Mouse (Mus musculus) intestine, embryonic 15.5 days (tissue): Measurements from ENCODE around the gene Kdm4b. TPM values are rescaled to one million over a fixed set of nuclear protein-coding genes. Genes with fewer than 3 reads are reported as not detected.

ENCODE experiments used
- ATAC-seq: fragments of 200-750 bp; cut with Nextera tagmentation; 2 replicates; pipeline ENCODE4 v1.8.0; 2017; ENCODE audit warnings: moderate TSS enrichment, moderate library complexity
- H3K27ac ChIP-seq: fragments of 300-500 bp; sonication (generic); 2 replicates; pipeline ENCODE4 v1.5.1; 2015; ENCODE audit warnings: mild to moderate bottlenecking, inconsistent platforms
- H3K27me3 ChIP-seq: fragments of 300-500 bp; sonication (generic); replicated peaks from 2 replicates; pipeline ENCODE4 v1.6.1; 2015; ENCODE audit warnings: inconsistent platforms
- H3K36me3 ChIP-seq: fragments of 300-500 bp; sonication (generic); 2 replicates; pipeline ENCODE4 v1.6.1; 2015; ENCODE audit warnings: inconsistent platforms
- H3K4me1 ChIP-seq: fragments of 300-500 bp; sonication (generic); replicated peaks from 2 replicates; pipeline ENCODE4 v1.6.1; 2015; ENCODE audit warnings: inconsistent platforms
- H3K4me2 ChIP-seq: fragments of 300-500 bp; sonication (generic); replicated peaks from 2 replicates; pipeline ENCODE4 v1.6.1; 2015; ENCODE audit warnings: mild to moderate bottlenecking, inconsistent platforms
- H3K4me3 ChIP-seq: fragments of 300-500 bp; sonication (generic); replicated peaks from 2 replicates; pipeline ENCODE4 v1.5.1; 2015; ENCODE audit warnings: inconsistent platforms
- H3K9ac ChIP-seq: fragments of 300-500 bp; sonication (generic); 2 replicates; pipeline ENCODE4 v1.6.1; 2015; ENCODE audit warnings: inconsistent platforms
- H3K9me3 ChIP-seq: fragments of 300-500 bp; sonication (generic); 2 replicates; pipeline ENCODE4 v1.6.1; 2016; ENCODE audit warnings: inconsistent platforms
- WGBS: fragments of 180-500 bp; shearing (Covaris S2); methylation state at CpG from one replicate; pipeline ENCODE4 v1.1.7; 2015; 5-methylcytosine and 5-hydroxymethylcytosine counted together
- polyA plus RNA-seq: library from polyadenylated mRNA; unstranded; fragments of >200 nt; fragmentation: Nextera tagmentation; extraction: Ambion mirVana; gene quantifications from 2 replicates; pipeline ENCODE4 v1.2.1, GENCODE M21; 2015

Kdm4b gene
- polyA plus RNA-seq, 1 experiment from 2014 or later, result 25.1 TPM

DNA sequence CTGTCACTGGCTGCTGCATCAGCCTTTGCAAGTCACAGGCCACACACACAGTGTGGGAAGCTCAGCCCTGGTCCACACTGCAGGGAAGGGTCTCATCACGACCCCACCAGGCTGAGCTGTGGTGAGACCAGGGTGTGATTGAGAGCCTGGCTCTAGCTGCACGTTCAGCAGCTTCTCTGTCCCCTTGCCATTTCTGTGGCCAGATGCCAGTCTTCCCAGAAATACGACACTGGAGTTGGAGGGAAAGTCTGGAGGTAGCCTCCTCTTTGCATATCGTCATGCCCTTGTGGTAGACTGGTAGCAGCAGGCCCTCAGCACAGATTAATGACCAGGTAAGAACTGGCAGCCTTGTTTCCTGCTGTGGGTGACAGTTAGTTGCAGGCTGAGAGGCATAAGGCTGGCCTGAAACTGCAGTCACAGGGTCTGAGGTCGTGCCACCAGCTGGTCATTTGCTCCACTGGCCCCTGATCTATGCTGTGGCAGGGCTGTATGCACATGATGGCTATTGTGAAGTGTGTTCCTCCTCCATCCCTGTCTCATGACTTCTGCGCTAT is 53.5 kb downstream of the Kdm4b start:
- no peak overlapping the region for H3K4me2 ChIP-seq
- H3K36me3 ChIP-seq, result peaks cover 15% of the 10 kb centered on the region
- H3K27ac ChIP-seq, result no peak overlapping the region
- ATAC-seq, result no peak
- H3K9me3 ChIP-seq, result no peaks in the 10 kb centered on the region
- H3K27me3 ChIP-seq, result no peaks in the 10 kb centered on the region
- 66% methylated on average over 6 of the region's 6 CpGs for WGBS
- no peak overlapping the region for H3K4me3 ChIP-seq
- no peak overlapping the region for H3K9ac ChIP-seq
- H3K4me1 ChIP-seq, result no peaks in the 10 kb centered on the region

DNA sequence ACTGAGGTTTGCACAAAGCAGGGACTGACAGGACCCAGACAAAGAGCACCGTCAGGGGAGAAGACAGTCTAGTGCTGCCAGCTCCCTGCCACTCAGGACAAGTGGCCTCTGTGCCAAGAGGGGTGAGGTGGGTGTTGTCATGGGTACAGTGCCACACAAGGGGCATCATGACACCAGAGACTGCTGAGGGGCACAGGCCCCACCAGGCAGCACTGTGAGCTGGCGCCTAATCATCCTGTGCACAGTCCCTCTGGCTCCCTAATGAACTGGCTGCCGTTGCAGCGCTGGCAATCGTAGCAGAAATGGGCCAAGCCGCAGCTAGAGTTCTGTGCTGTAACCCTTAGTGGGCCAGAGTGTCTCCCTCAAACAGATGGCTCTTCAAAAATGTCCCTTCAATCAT is 54.4 kb downstream of the Kdm4b start:
- Histone ChIP-seq H3K9me3 (no peaks in the 10 kb centered on the region), H3K4me2 (no peak overlapping the region), H3K4me3 (no peak overlapping the region), H3K4me1 (no peaks in the 10 kb centered on the region), H3K9ac (no peak overlapping the region), H3K36me3 (peaks cover 23% of the 10 kb centered on the region), H3K27me3 (no peaks in the 10 kb centered on the region), H3K27ac (no peak overlapping the region)
- no peak for ATAC-seq
- whole genome bisulfite sequencing, result 85% methylated on average over 6 of the region's 6 CpGs

DNA sequence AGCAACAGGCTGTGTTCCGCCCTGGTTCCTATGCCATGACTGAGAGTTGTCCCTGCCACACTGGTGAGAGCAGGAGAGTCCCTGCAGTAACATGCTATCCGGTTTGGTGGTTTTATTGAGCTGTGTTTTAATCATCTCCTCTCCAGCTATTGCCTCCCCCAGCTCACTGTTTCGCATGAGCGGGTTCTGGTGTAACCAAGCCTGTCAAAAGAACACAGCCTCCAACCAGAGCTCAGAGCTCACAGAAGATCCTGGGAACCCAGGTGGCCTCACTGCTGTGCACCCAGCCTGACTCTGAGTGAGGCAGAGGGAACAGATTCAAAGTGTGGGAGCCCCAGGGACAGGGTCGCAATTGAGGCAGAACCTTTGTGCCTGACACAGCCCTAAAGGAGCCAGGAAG is 55.3 kb downstream of the Kdm4b start:
- peaks cover 27% of the 10 kb centered on the region for H3K36me3 ChIP-seq
- H3K27ac ChIP-seq, result no peak overlapping the region

DNA sequence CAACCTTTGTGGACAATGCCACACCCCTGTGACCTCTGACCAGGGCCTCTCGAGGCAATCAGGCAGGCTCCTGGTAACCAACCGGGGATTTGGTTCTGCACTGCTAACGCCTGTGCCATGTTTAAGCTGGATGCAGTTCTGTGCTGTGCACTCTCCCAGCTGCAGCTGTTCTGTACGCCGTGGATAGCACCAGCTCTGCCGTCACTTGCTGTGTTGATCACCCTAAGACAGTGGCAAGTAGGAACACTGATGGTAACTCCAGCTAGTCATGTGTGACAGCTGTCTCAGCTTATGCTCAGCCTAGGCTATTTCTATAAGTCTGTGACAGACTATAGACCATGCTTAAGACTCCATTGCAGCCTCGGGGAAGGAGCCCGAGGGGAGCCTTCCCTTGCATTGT is 57.1 kb downstream of the Kdm4b start:
- H3K9ac ChIP-seq, result no peak overlapping the region
- no peaks in the 10 kb centered on the region for H3K9me3 ChIP-seq
- H3K4me2 ChIP-seq, result no peak overlapping the region
- H3K27me3 ChIP-seq, result no peaks in the 10 kb centered on the region
- no peak overlapping the region for H3K4me3 ChIP-seq
- WGBS, result 65% methylated on average over 8 of the region's 8 CpGs
- peaks cover 29% of the 10 kb centered on the region for H3K36me3 ChIP-seq
- H3K4me1 ChIP-seq, result no peaks in the 10 kb centered on the region
- H3K27ac ChIP-seq, result no peak overlapping the region
- ATAC-seq, result 0 out of 2 replicates have a peak, but pooled peaks have one; percentile 40

More for the DNA sequence above, 55.3 kb downstream of the Kdm4b start:
- Histone ChIP-seq H3K9me3 (no peaks in the 10 kb centered on the region), H3K9ac (no peak overlapping the region), H3K27me3 (no peaks in the 10 kb centered on the region), H3K4me1 (no peaks in the 10 kb centered on the region), H3K4me3 (no peak overlapping the region), H3K4me2 (no peak overlapping the region)
- no peak for ATAC-seq
- whole genome bisulfite sequencing, result 91% methylated on average over 5 of the region's 5 CpGs

DNA sequence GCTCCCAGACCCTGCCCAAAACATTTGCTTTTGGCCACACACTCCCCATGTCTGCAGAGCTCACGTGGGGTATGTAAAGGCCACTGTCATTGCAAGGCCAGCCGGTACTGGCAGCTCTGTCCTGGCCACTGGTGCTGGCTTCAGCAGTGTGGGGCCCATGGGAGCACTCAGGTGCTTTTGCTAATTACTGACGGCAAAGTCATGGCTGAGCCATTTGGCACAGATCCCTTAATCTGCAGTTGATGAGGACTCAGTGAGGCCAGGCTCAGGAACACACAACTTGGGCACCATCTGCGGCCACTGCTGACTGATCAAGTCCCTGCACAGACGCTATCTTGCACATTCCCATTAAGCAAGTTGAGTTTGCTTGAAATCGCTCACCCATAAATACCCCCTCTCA is 59.0 kb downstream of the Kdm4b start:
- no peaks in the 10 kb centered on the region for H3K9me3 ChIP-seq
- no peak overlapping the region for H3K27ac ChIP-seq
- peaks cover 40% of the 10 kb centered on the region for H3K36me3 ChIP-seq
- H3K27me3 ChIP-seq, result no peaks in the 10 kb centered on the region
- no peak overlapping the region for H3K9ac ChIP-seq
- no peaks in the 10 kb centered on the region for H3K4me1 ChIP-seq
- 86% methylated on average over 6 of the region's 6 CpGs for WGBS
- H3K4me2 ChIP-seq, result no peak overlapping the region
- no peak overlapping the region for H3K4me3 ChIP-seq
- no peak for ATAC-seq

DNA sequence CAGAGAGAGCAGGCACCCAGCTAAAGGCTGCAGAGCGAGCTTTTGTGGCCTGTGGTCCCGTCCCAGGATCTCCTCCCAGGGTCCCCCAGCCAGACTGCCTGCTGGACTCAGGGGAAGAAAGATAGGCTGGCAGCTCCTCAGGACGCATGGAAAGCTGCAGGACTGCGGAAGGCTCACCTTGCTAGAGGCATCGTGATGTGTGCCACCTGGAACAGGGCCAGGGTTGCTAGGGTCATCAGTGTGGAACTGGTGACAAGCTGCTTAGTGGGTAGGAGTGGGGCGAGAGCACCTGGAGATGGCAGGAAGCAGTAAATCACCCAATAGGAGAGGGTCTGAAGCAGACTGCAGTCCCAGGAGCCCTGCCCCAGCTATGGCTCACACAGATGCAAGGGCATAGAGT is 61.8 kb downstream of the Kdm4b start:
- WGBS, result 87% methylated on average over 6 of the region's 6 CpGs
- H3K36me3 ChIP-seq, result peaks cover 53% of the 10 kb centered on the region

GRCm38 (mm10) chr17:56393238-56393637 is 67.4 kb downstream of the Kdm4b start:
- Histone ChIP-seq H3K36me3 (peaks cover 56% of the 10 kb centered on the region), H3K9me3 (no peaks in the 10 kb centered on the region)
- WGBS, result 89% methylated on average over 6 of the region's 6 CpGs

More for the DNA sequence above, 61.8 kb downstream of the Kdm4b start:
- ATAC-seq, result no peak
- H3K9ac ChIP-seq, result no peak overlapping the region
- no peaks in the 10 kb centered on the region for H3K27me3 ChIP-seq
- no peak overlapping the region for H3K4me2 ChIP-seq
- no peaks in the 10 kb centered on the region for H3K4me1 ChIP-seq
- H3K27ac ChIP-seq, result no peak overlapping the region
- H3K4me3 ChIP-seq, result no peak overlapping the region
- H3K9me3 ChIP-seq, result no peaks in the 10 kb centered on the region

GRCm38 (mm10) chr17:56393889-56394288 is 68.0 kb downstream of the Kdm4b start:
- no peak overlapping the region for H3K27ac ChIP-seq
- no peak overlapping the region for H3K9ac ChIP-seq
- 95% methylated on average over 10 of the region's 10 CpGs for WGBS
- no peaks in the 10 kb centered on the region for H3K9me3 ChIP-seq
- no peak overlapping the region for H3K4me2 ChIP-seq
- H3K36me3 ChIP-seq, result peaks cover 55% of the 10 kb centered on the region
- H3K27me3 ChIP-seq, result no peaks in the 10 kb centered on the region
- H3K4me1 ChIP-seq, result no peaks in the 10 kb centered on the region
- no peak for ATAC-seq
- no peak overlapping the region for H3K4me3 ChIP-seq

More at GRCm38 (mm10) chr17:56393238-56393637, 67.4 kb downstream of the Kdm4b start:
- Histone ChIP-seq H3K27me3 (no peaks in the 10 kb centered on the region), H3K9ac (no peak overlapping the region), H3K27ac (no peak overlapping the region), H3K4me1 (no peaks in the 10 kb centered on the region), H3K4me2 (no peak overlapping the region), H3K4me3 (no peak overlapping the region)
- ATAC-seq, result no peak

GRCm38 (mm10) chr17:56396051-56396450 is 70.2 kb downstream of the Kdm4b start:
- ATAC-seq, result no peak
- no peak overlapping the region for H3K4me2 ChIP-seq
- WGBS, result 79% methylated on average over 6 of the region's 6 CpGs
- peaks cover 55% of the 10 kb centered on the region for H3K36me3 ChIP-seq
- no peak overlapping the region for H3K4me3 ChIP-seq
- no peaks in the 10 kb centered on the region for H3K27me3 ChIP-seq
- no peaks in the 10 kb centered on the region for H3K9me3 ChIP-seq
- H3K9ac ChIP-seq, result no peak overlapping the region
- no peaks in the 10 kb centered on the region for H3K4me1 ChIP-seq
- no peak overlapping the region for H3K27ac ChIP-seq

- Histone ChIP-seq H3K9me3 (no peaks in the 10 kb centered on the region), H3K27me3 (no peaks in the 10 kb centered on the region), H3K4me1 (no peaks in the 10 kb centered on the region), H3K4me2 (no peak overlapping the region), H3K4me3 (no peak overlapping the region), H3K27ac (no peak overlapping the region), H3K36me3 (peaks cover 59% of the 10 kb centered on the region), H3K9ac (no peak overlapping the region)
- 89% methylated on average over 3 of the region's 3 CpGs for WGBS
- ATAC-seq, result no peak
Measured at GRCm38 (mm10) chr17:56400221-56400620, 74.4 kb downstream of the Kdm4b start.

DNA sequence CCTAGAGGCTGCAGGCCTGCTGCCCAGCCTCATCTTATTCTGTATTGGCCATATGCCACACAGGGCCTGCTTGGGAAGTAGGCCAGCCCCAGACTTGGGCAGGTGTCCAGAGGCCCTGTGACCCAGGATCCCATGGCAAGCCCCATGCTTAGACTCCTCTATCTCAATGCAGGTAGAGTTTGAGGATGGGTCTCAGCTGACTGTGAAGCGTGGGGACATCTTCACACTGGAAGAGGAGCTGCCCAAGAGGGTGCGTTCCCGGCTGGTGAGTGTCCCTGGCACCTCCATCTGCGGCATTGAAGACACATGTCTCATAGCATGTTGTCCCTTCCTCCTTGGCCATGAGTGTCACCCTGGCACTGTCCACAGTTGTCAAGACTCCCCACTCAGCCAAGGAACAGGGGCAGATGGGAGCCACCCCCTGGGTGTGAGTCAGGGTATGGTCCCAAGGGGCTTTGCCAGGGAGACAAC is 75.2 kb downstream of the Kdm4b start:
- ATAC-seq, result no peak
- Histone ChIP-seq H3K4me3 (no peak overlapping the region), H3K9me3 (no peaks in the 10 kb centered on the region), H3K36me3 (peaks cover 55% of the 10 kb centered on the region), H3K27me3 (no peaks in the 10 kb centered on the region), H3K27ac (no peak overlapping the region), H3K9ac (no peak overlapping the region), H3K4me2 (no peak overlapping the region), H3K4me1 (no peaks in the 10 kb centered on the region)
- WGBS, result 94% methylated on average over 4 of the region's 4 CpGs

DNA sequence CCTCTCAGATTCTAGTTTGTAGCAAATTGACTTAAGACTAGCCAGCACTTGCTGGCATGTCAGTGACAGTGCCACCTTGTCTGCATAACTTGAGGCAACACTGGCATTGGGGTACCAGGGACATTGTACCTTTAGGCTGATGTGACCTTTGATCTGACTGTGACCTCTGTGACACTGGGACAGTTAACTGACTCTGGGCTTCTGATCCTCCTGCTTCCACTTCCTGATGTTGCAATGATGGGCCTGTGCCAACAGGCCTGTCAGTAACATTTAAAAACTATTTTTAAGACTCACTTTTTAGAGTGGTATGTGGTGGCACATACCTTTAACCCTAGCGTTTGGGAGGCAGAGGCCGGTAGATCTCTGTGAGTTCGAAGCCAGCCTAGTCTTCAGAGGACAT is 79.5 kb downstream of the Kdm4b start:
- 85% methylated on average over 3 of the region's 3 CpGs for WGBS
- Histone ChIP-seq H3K36me3 (peaks cover 20% of the 10 kb centered on the region), H3K27ac (no peak overlapping the region), H3K4me2 (no peak overlapping the region), H3K9ac (no peak overlapping the region), H3K4me1 (peaks cover 15% of the 10 kb centered on the region), H3K27me3 (no peaks in the 10 kb centered on the region), H3K9me3 (no peaks in the 10 kb centered on the region), H3K4me3 (no peak overlapping the region)
- no peak for ATAC-seq
